Mouse (Mus musculus) midbrain, embryonic 15.5 days (tissue): ENCODE measurements around the gene Mrps18b. TPM values are rescaled to one million over a fixed set of nuclear protein-coding genes. Genes with fewer than 3 reads are reported as not detected.

ENCODE experiments used
- ATAC-seq: fragments of 200-750 bp; cut with Nextera tagmentation; replicated peaks from 2 replicates; pipeline ENCODE4 v1.8.0; 2017; ENCODE audit warnings: moderate TSS enrichment
- H3K27ac ChIP-seq: fragments of 300-500 bp; sonication (generic); 2 replicates; pipeline ENCODE4 v1.5.1; 2015; ENCODE audit warnings: mild to moderate bottlenecking, inconsistent platforms
- H3K27me3 ChIP-seq: fragments of 300-500 bp; sonication (generic); replicated peaks from 2 replicates; pipeline ENCODE4 v1.6.1; 2015; ENCODE audit warnings: inconsistent platforms
- H3K36me3 ChIP-seq: fragments of 300-500 bp; sonication (generic); replicated peaks from 2 replicates; pipeline ENCODE4 v1.6.1; 2015; ENCODE audit warnings: inconsistent platforms
- H3K4me1 ChIP-seq: fragments of 300-500 bp; sonication (generic); 2 replicates; pipeline ENCODE4 v1.6.1; 2015; ENCODE audit warnings: inconsistent platforms
- H3K4me2 ChIP-seq: fragments of 300-500 bp; sonication (generic); 2 replicates; pipeline ENCODE4 v1.6.1; 2015; ENCODE audit warnings: inconsistent platforms, mild to moderate bottlenecking, moderate library complexity
- H3K4me3 ChIP-seq: fragments of 300-500 bp; sonication (generic); 2 replicates; pipeline ENCODE4 v1.5.1; 2015; ENCODE audit warnings: mild to moderate bottlenecking, inconsistent platforms
- H3K9ac ChIP-seq: fragments of 300-500 bp; sonication (generic); 2 replicates; pipeline ENCODE4 v1.6.1; 2015; ENCODE audit warnings: mild to moderate bottlenecking, inconsistent platforms
- H3K9me3 ChIP-seq: fragments of 300-500 bp; sonication (generic); 2 replicates; pipeline ENCODE4 v1.6.1; 2016; ENCODE audit warnings: inconsistent platforms
- WGBS: fragments of 180-500 bp; shearing (Covaris S2); methylation state at CpG from one replicate; pipeline ENCODE4 v1.1.7; 2015; ENCODE audit warnings: mixed read lengths; 5-methylcytosine and 5-hydroxymethylcytosine counted together
- polyA plus RNA-seq: library from polyadenylated mRNA; unstranded; fragments of >200 nt; fragmentation: Nextera tagmentation; extraction: Ambion mirVana; gene quantifications from 2 replicates; pipeline ENCODE4 v1.2.1, GENCODE M21; 2015

The Mrps18b gene
- polyA plus RNA-seq, 1 experiment from 2014 or later: 49.3 TPM

- Histone ChIP-seq H3K9me3 (no peaks in the 10 kb centered on the region), H3K9ac (peak overlapping the region; percentile 89), H3K4me3 (peak overlapping the region; percentile 57), H3K4me1 (peaks cover 40% of the 10 kb centered on the region), H3K27me3 (no peaks in the 10 kb centered on the region), H3K36me3 (0 out of 2 replicates have a peak, but pooled peaks cover 5% of the 10 kb centered on the region), H3K4me2 (peak overlapping the region; percentile 75), H3K27ac (peak overlapping the region; percentile 96)
- no peak for ATAC-seq
- WGBS: under 1% methylated on average over 8 of the region's 8 CpGs
Measured at GRCm38 (mm10) chr17:35917143-35917462, 914 bp upstream of the Mrps18b start.

GRCm38 (mm10) chr17:35915538-35916296 is 472 bp downstream of the Mrps18b start:
- Histone ChIP-seq H3K4me1 (peaks cover 27% of the 10 kb centered on the region), H3K4me2 (peak overlapping the region; percentile 61), H3K4me3 (peak overlapping the region; percentile 57), H3K9me3 (no peaks in the 10 kb centered on the region), H3K27me3 (no peaks in the 10 kb centered on the region), H3K36me3 (0 out of 2 replicates have a peak, but pooled peaks cover 5% of the 10 kb centered on the region), H3K9ac (peak overlapping the region; percentile 52), H3K27ac (peak overlapping the region; percentile 96)
- WGBS: 4% methylated on average over 28 of the region's 28 CpGs
- ATAC-seq: no peak

GRCm38 (mm10) chr17:35914975-35915374 is 1.2 kb downstream of the Mrps18b start:
- H3K36me3 ChIP-seq: 0 out of 2 replicates have a peak, but pooled peaks cover 5% of the 10 kb centered on the region
- H3K4me3 ChIP-seq: peak overlapping the region; percentile 57; the same call in 1 of the 2 replicates
- peaks cover 21% of the 10 kb centered on the region for H3K4me1 ChIP-seq
- H3K9ac ChIP-seq: no peak overlapping the region
- H3K27ac ChIP-seq: no peak overlapping the region
- 88% methylated on average over 6 of the region's 6 CpGs for WGBS
- H3K27me3 ChIP-seq: no peaks in the 10 kb centered on the region
- no peaks in the 10 kb centered on the region for H3K9me3 ChIP-seq
- ATAC-seq: no peak
- peak overlapping the region; percentile 61; the same call in 1 of the 2 replicates for H3K4me2 ChIP-seq

- H3K9ac ChIP-seq: peak within 1 kb of the TSS; percentile 90
- peaks cover 33% of the 10 kb centered on the region for H3K4me1 ChIP-seq
- H3K9me3 ChIP-seq: no peaks in the 10 kb centered on the region
- peaks cover 19% of the 10 kb centered on the region for H3K36me3 ChIP-seq
- peak; percentile 91 for ATAC-seq
- peak within 1 kb of the TSS; percentile 92 for H3K27ac ChIP-seq
- peak within 1 kb of the TSS; percentile 88 for H3K4me2 ChIP-seq
- H3K27me3 ChIP-seq: no peaks in the 10 kb centered on the region
- H3K4me3 ChIP-seq: peak within 1 kb of the TSS; percentile 74
- WGBS: 3% methylated on average over 25 of the region's 25 CpGs
Measured at GRCm38 (mm10) chr17:35909919-35910369, 6.2 kb downstream of the Mrps18b start, which contains the start of gene Atat1. Atat1 (minus strand) TSS chr17:35910075.

- peak; percentile 56 for ATAC-seq
- no peaks in the 10 kb centered on the region for H3K27me3 ChIP-seq
Measured at GRCm38 (mm10) chr17:35909186-35909918, 6.8 kb downstream of the Mrps18b start.

GRCm38 (mm10) chr17:35907609-35908008 is 8.6 kb downstream of the Mrps18b start:
- no peak overlapping the region for H3K4me3 ChIP-seq
- ATAC-seq: no peak
- 82% methylated on average over 2 of the region's 2 CpGs for WGBS
- no peak overlapping the region for H3K27ac ChIP-seq
- peaks cover 31% of the 10 kb centered on the region for H3K4me1 ChIP-seq
- H3K36me3 ChIP-seq: peaks cover 36% of the 10 kb centered on the region
- H3K4me2 ChIP-seq: peak overlapping the region; percentile 88; the same call in 1 of the 2 replicates
- no peak overlapping the region for H3K9ac ChIP-seq
- H3K9me3 ChIP-seq: no peaks in the 10 kb centered on the region
- no peaks in the 10 kb centered on the region for H3K27me3 ChIP-seq

More at GRCm38 (mm10) chr17:35909186-35909918, 6.8 kb downstream of the Mrps18b start:
- peaks cover 31% of the 10 kb centered on the region for H3K4me1 ChIP-seq
- H3K27ac ChIP-seq: peak overlapping the region; percentile 92
- peak overlapping the region; percentile 74 for H3K4me3 ChIP-seq
- peaks cover 24% of the 10 kb centered on the region for H3K36me3 ChIP-seq
- WGBS: 24% methylated on average over 20 of the region's 20 CpGs
- no peaks in the 10 kb centered on the region for H3K9me3 ChIP-seq
- H3K9ac ChIP-seq: peak overlapping the region; percentile 90
- H3K4me2 ChIP-seq: peak overlapping the region; percentile 88

- Histone ChIP-seq H3K4me3 (no peak overlapping the region), H3K27me3 (no peaks in the 10 kb centered on the region), H3K9me3 (no peaks in the 10 kb centered on the region), H3K9ac (no peak overlapping the region), H3K4me1 (peaks cover 31% of the 10 kb centered on the region), H3K36me3 (peaks cover 48% of the 10 kb centered on the region), H3K4me2 (no peak overlapping the region), H3K27ac (no peak overlapping the region)
- no peak for ATAC-seq
- 94% methylated on average over 1 of the region's 1 CpGs for WGBS
Measured at GRCm38 (mm10) chr17:35905587-35905986, 10.6 kb downstream of the Mrps18b start.

- WGBS: 82% methylated on average over 4 of the region's 4 CpGs
Measured at GRCm38 (mm10) chr17:35903992-35904355, 12.2 kb downstream of the Mrps18b start.

GRCm38 (mm10) chr17:35903343-35903991 is 12.7 kb downstream of the Mrps18b start:
- Histone ChIP-seq H3K27ac (no peak overlapping the region), H3K36me3 (peaks cover 61% of the 10 kb centered on the region), H3K4me3 (no peak overlapping the region), H3K9ac (no peak overlapping the region), H3K9me3 (no peaks in the 10 kb centered on the region), H3K27me3 (no peaks in the 10 kb centered on the region), H3K4me1 (peaks cover 18% of the 10 kb centered on the region), H3K4me2 (no peak overlapping the region)
- no peak for ATAC-seq
- WGBS: 93% methylated on average over 9 of the region's 9 CpGs

More at GRCm38 (mm10) chr17:35903992-35904355, 12.2 kb downstream of the Mrps18b start:
- ATAC-seq: no peak
- H3K27ac ChIP-seq: no peak overlapping the region
- no peak overlapping the region for H3K4me3 ChIP-seq
- no peaks in the 10 kb centered on the region for H3K27me3 ChIP-seq
- peaks cover 23% of the 10 kb centered on the region for H3K4me1 ChIP-seq
- H3K4me2 ChIP-seq: no peak overlapping the region
- H3K9me3 ChIP-seq: no peaks in the 10 kb centered on the region
- no peak overlapping the region for H3K9ac ChIP-seq
- H3K36me3 ChIP-seq: peaks cover 60% of the 10 kb centered on the region

GRCm38 (mm10) chr17:35900636-35901035 is 15.6 kb downstream of the Mrps18b start:
- peaks cover 55% of the 10 kb centered on the region for H3K36me3 ChIP-seq
- 96% methylated on average over 3 of the region's 3 CpGs for WGBS

GRCm38 (mm10) chr17:35897644-35898573 is 18.3 kb downstream of the Mrps18b start:
- Histone ChIP-seq H3K27me3 (no peaks in the 10 kb centered on the region), H3K9me3 (no peaks in the 10 kb centered on the region), H3K9ac (peak overlapping the region; percentile 39), H3K27ac (peak overlapping the region; percentile 98), H3K4me3 (peak overlapping the region; percentile 68), H3K4me2 (peak overlapping the region; percentile 99), H3K4me1 (peaks cover 21% of the 10 kb centered on the region), H3K36me3 (peaks cover 39% of the 10 kb centered on the region)
- 44% methylated on average over 23 of the region's 23 CpGs for WGBS
- ATAC-seq: peak; percentile 59

More at GRCm38 (mm10) chr17:35900636-35901035, 15.6 kb downstream of the Mrps18b start:
- ATAC-seq: no peak
- H3K4me1 ChIP-seq: peaks cover 18% of the 10 kb centered on the region
- H3K9ac ChIP-seq: no peak overlapping the region
- no peak overlapping the region for H3K4me2 ChIP-seq
- H3K4me3 ChIP-seq: no peak overlapping the region
- no peak overlapping the region for H3K27ac ChIP-seq
- H3K27me3 ChIP-seq: no peaks in the 10 kb centered on the region
- no peaks in the 10 kb centered on the region for H3K9me3 ChIP-seq
